Mouse (Mus musculus): ENCODE results near the gene Dntt.

Dntt gene

GRCm38 (mm10) chr19:41011676-41012075, 17.4 kb upstream of the Dntt start:
- no peak for DNase-seq (ENCODE audit: low spot score)

- no peak for DNase-seq (ENCODE audit: low spot score)
Observed at GRCm38 (mm10) chr19:41013591-41013990, 15.5 kb upstream of the Dntt start.

GRCm38 (mm10) chr19:41014003-41014402, 15.1 kb upstream of the Dntt start:
- DNase-seq (ENCODE audit: low spot score), result no peak

- peak; percentile 41 for DNase-seq (ENCODE audit: low spot score)
Observed at GRCm38 (mm10) chr19:41015951-41016716, 12.9 kb upstream of the Dntt start.

GRCm38 (mm10) chr19:41019164-41019675, 9.9 kb upstream of the Dntt start:
- DNase-seq (ENCODE audit: low spot score), result no peak

GRCm38 (mm10) chr19:41020537-41020936, 8.5 kb upstream of the Dntt start:
- DNase-seq (ENCODE audit: low spot score), result no peak

- no peak for DNase-seq (ENCODE audit: low spot score)
Observed at GRCm38 (mm10) chr19:41022244-41022643, 6.8 kb upstream of the Dntt start.

- DNase-seq (ENCODE audit: low spot score), result no peak
Observed at GRCm38 (mm10) chr19:41026551-41026950, 2.5 kb upstream of the Dntt start.

GRCm38 (mm10) chr19:41027024-41027423, 2.1 kb upstream of the Dntt start:
- no peak for DNase-seq (ENCODE audit: low spot score)

- no peak for DNase-seq (ENCODE audit: low spot score)
Observed at GRCm38 (mm10) chr19:41027601-41028000, 1.5 kb upstream of the Dntt start.

GRCm38 (mm10) chr19:41030161-41030560, 1.1 kb downstream of the Dntt start:
- DNase-seq (ENCODE audit: low spot score), result no peak

GRCm38 (mm10) chr19:41031009-41031408, 1.9 kb downstream of the Dntt start:
- DNase-seq (ENCODE audit: low spot score), result no peak

GRCm38 (mm10) chr19:41031869-41032268, 2.8 kb downstream of the Dntt start:
- no peak for DNase-seq (ENCODE audit: low spot score)

- DNase-seq (ENCODE audit: low spot score), result no peak
Observed at GRCm38 (mm10) chr19:41035809-41036551, 6.9 kb downstream of the Dntt start.

- no peak for DNase-seq (ENCODE audit: low spot score)
Observed at GRCm38 (mm10) chr19:41039110-41039509, 10.0 kb downstream of the Dntt start.

GRCm38 (mm10) chr19:41045091-41045770, 16.2 kb downstream of the Dntt start:
- DNase-seq (ENCODE audit: low spot score), result no peak

- no peak for DNase-seq (ENCODE audit: low spot score)
Observed at GRCm38 (mm10) chr19:41047437-41048186, 18.5 kb downstream of the Dntt start.

GRCm38 (mm10) chr19:41048187-41048559, 19.1 kb downstream of the Dntt start:
- DNase-seq (ENCODE audit: low spot score), result no peak

GRCm38 (mm10) chr19:41051714-41052113, 22.6 kb downstream of the Dntt start:
- DNase-seq (ENCODE audit: low spot score), result no peak

GRCm38 (mm10) chr19:41052247-41052646, 23.2 kb downstream of the Dntt start:
- DNase-seq (ENCODE audit: low spot score), result no peak

- DNase-seq (ENCODE audit: low spot score), result peak; percentile 61
Observed at GRCm38 (mm10) chr19:41053530-41053929, 24.5 kb downstream of the Dntt start.

- no peak for DNase-seq (ENCODE audit: low spot score)
Observed at GRCm38 (mm10) chr19:41054702-41055101, 25.6 kb downstream of the Dntt start.

Measured in testis, postnatal 10 days (tissue).